ENCODE assay signal across 17 mouse cellular contexts in the genomic region with DNA sequence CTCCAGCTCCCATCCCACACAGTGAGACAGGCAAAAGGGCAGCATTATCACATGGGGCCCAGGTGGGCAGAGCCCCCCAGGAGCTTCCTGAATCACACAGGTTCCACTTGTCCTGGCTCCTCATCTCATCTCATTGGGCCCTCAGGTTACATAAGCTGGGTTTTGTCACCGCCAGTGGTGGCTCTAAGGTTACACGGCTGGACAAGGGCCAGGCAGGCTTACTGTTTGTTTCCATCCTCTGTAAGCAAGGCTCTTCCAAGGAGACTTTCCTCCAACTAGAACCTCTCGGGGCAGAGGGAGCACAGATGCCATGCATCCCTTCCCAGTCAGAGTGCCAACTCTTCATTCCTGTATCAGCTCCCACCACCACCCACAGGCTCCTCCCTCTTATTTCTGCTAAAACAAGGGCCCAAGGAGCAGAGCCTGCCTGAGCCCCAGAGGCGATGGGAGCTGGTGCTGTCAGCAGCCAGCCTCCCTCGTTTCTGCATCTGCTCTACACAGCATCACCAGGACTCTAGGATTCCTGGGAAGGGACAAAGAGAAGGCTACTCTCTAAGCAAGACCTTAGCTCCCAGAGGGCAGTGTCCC. TPM values are rescaled to one million over a fixed set of nuclear protein-coding genes. Genes with fewer than 3 reads are reported as not detected.
DNase-seq lines count a peak whose midpoint lies in the region; ATAC-seq and TF ChIP-seq lines count a peak whose summit lies in the region.
"Had no signal": no experiment of that assay in that cellular context is flagged by ENCODE, and none has a peak within 500 bp of the region (broad histone marks: within the 10 kb centered on the region; RNA-seq: fewer than 3 reads in every experiment).

No protein-coding gene starts in this region.

- H3K4me2 ChIP-seq in heart, embryonic 15.5 days, result no peak overlapping the region
- H3K4me2 ChIP-seq in forebrain, embryonic 13.5 days, result no peak overlapping the region
- H3K4me2 ChIP-seq: forebrain, embryonic 12.5 days; hindbrain, embryonic 14.5 days; limb, embryonic 15.5 days; midbrain, embryonic 15.5 days had no signal

- H3K9me3 ChIP-seq in heart, embryonic 15.5 days (replicated peaks), result no peaks in the 10 kb centered on the region
- H3K9me3 ChIP-seq in forebrain, embryonic 13.5 days (replicated peaks), result no peaks in the 10 kb centered on the region
- H3K9me3 ChIP-seq: forebrain, embryonic 12.5 days; limb, embryonic 15.5 days; megakaryocyte, embryonic 14.5 days; midbrain, embryonic 15.5 days had no signal

- ATAC-seq in heart, embryonic 15.5 days (replicated peaks; ENCODE audit: insufficient number of reproducible peaks, insufficient read depth, low FRiP score, low read depth), result 0 out of 2 replicates have a peak, but pooled peaks have one; percentile 2
- no peak for ATAC-seq in forebrain, embryonic 13.5 days

- no peak for TF ChIP-seq CTCF in cortical plate, adult 2 months (IDR thresholded peaks at IDR 0.05; ENCODE audit: extremely low read depth, insufficient read depth, low read length)

- H3K27ac ChIP-seq in heart, embryonic 15.5 days, result peak overlapping the region; percentile 5; the same call in 1 of the 2 replicates
- H3K27ac ChIP-seq in cortical plate, adult 2 months (ENCODE audit: insufficient read depth, low read length), result peak overlapping the region; percentile 62
- no peak overlapping the region; the same call in 1 of the 2 replicates for H3K27ac ChIP-seq in forebrain, embryonic 13.5 days
- H3K27ac ChIP-seq: forebrain, embryonic 12.5 days; hindbrain, embryonic 14.5 days; kidney, postnatal 0 days; limb, embryonic 15.5 days; midbrain, embryonic 15.5 days; stomach, postnatal 0 days had no signal

- H3K9ac ChIP-seq in heart, embryonic 15.5 days, result no peak overlapping the region
- no peak overlapping the region for H3K9ac ChIP-seq in forebrain, embryonic 13.5 days
- H3K9ac ChIP-seq: forebrain, embryonic 12.5 days; hindbrain, embryonic 14.5 days; limb, embryonic 15.5 days; midbrain, embryonic 15.5 days had no signal

- WGBS in heart, embryonic 15.5 days, result 36% methylated on average over 5 of the region's 5 CpGs
- 76% methylated on average over 5 of the region's 5 CpGs for WGBS in forebrain, embryonic 13.5 days

- no peaks in the 10 kb centered on the region for H3K27me3 ChIP-seq in heart, embryonic 15.5 days
- H3K27me3 ChIP-seq in forebrain, embryonic 13.5 days, result no peaks in the 10 kb centered on the region
- H3K27me3 ChIP-seq: forebrain, embryonic 12.5 days; limb, embryonic 15.5 days; midbrain, embryonic 15.5 days had no signal

- DNase-seq in adrenal gland, postnatal 14 days, result peak; percentile 40
- no peak for DNase-seq in adrenal gland, postnatal 4 days (ENCODE audit: low spot score in 2 of 2)
- no peak for DNase-seq in heart, postnatal 36 days
- peak; percentile 57 to 73 for DNase-seq in lung, adult 18-20 months
- DNase-seq in lung, postnatal 10 days, result no peak
- DNase-seq: cerebellum, adult 9-10 months; right cerebral cortex, postnatal 25 days had no signal

- no peak overlapping the region for H3K4me3 ChIP-seq in heart, embryonic 15.5 days
- no peak overlapping the region for H3K4me3 ChIP-seq in cortical plate, adult 2 months (ENCODE audit: insufficient read depth, low read length)
- H3K4me3 ChIP-seq in forebrain, embryonic 13.5 days, result no peak overlapping the region
- H3K4me3 ChIP-seq: forebrain, embryonic 12.5 days; limb, embryonic 15.5 days; megakaryocyte, embryonic 14.5 days; midbrain, embryonic 15.5 days had no signal

- peaks cover 51% of the 10 kb centered on the region for H3K4me1 ChIP-seq in heart, embryonic 15.5 days (replicated peaks)
- H3K4me1 ChIP-seq in cortical plate, adult 2 months (ENCODE audit: control insufficient read depth, insufficient read depth, low read length), result peaks cover 25% of the 10 kb centered on the region
- H3K4me1 ChIP-seq in forebrain, embryonic 13.5 days, result peaks cover 4% of the 10 kb centered on the region
- H3K4me1 ChIP-seq: midbrain, embryonic 15.5 days had no signal

- 0 out of 2 replicates have a peak, but pooled peaks have one; percentile 25 for TF ChIP-seq POLR2A in cortical plate, adult 2 months (IDR thresholded peaks at IDR 0.05; ENCODE audit: extremely low read depth, insufficient read depth, low read length)

- H3K36me3 ChIP-seq in heart, embryonic 15.5 days, result no peaks in the 10 kb centered on the region
- H3K36me3 ChIP-seq in forebrain, embryonic 13.5 days (ENCODE audit: poor library complexity, severe bottlenecking), result no peaks in the 10 kb centered on the region
- H3K36me3 ChIP-seq: forebrain, embryonic 12.5 days; limb, embryonic 15.5 days; midbrain, embryonic 15.5 days had no signal

- intact Hi-C loops in heart, postnatal 36 days (cut with DNase I), result no loop called here

RNA-seq across cellular contexts. Expression of a gene that starts 20.9 kb away (rescaled TPM):
- total RNA-seq in adrenal gland, postnatal 14 days (2021), result 3.1 and 3.2 TPM in 2 replicates
- 1 to 10 TPM; 4.6 to 6.1 TPM for total RNA-seq in adrenal gland, postnatal 4 days (2021)
- polyA plus RNA-seq in heart, embryonic 15.5 days (2015; fragmentation: Nextera tagmentation; extraction: Ambion mirVana), result 3.2 and 6.7 TPM in 2 replicates
- total RNA-seq in heart, postnatal 36 days (2021), result under 1 TPM; 0.94 to 0.98 TPM
- 142 and 171 TPM in 2 replicates for polyA plus RNA-seq in cortical plate, adult 2 months (2012; rRNA removed)
- 0.62 and 1.4 TPM in 2 replicates for polyA plus RNA-seq in forebrain, embryonic 13.5 days (2015; fragmentation: Nextera tagmentation; extraction: Ambion mirVana)

Comparison
In these comparisons a context has a peak if more than half of its experiments do, and no peak if none do; other contexts are left out.
1. DNase-seq: peak in adrenal gland, postnatal 14 days (single experiment) and lung, adult 18-20 months (2 of 2); none in adrenal gland, postnatal 4 days (0 of 2), heart, postnatal 36 days (0 of 2) and lung, postnatal 10 days (single experiment).